Mouse (Mus musculus) embryo, embryonic 11 days (tissue): ENCODE data around the gene Raver2.

ENCODE experiments used
- DNase-seq: peaks from one replicate; pipeline ENCODE4 v3.0.0-alpha.2; 2015

The Raver2 gene

GRCm38 (mm10) chr4:101121002-101121401, 52.2 kb downstream of the Raver2 start:
- no peak for DNase-seq

- no peak for DNase-seq
Measured at GRCm38 (mm10) chr4:101135013-101135412, 66.2 kb downstream of the Raver2 start.

GRCm38 (mm10) chr4:101135909-101136308, 67.1 kb downstream of the Raver2 start:
- no peak for DNase-seq

GRCm38 (mm10) chr4:101137975-101138374, 69.2 kb downstream of the Raver2 start:
- no peak for DNase-seq

GRCm38 (mm10) chr4:101141768-101142167, 73.0 kb downstream of the Raver2 start:
- DNase-seq: no peak

- no peak for DNase-seq
Measured at GRCm38 (mm10) chr4:101143901-101144300, 75.1 kb downstream of the Raver2 start.

- no peak for DNase-seq
Measured at GRCm38 (mm10) chr4:101144361-101144760, 75.6 kb downstream of the Raver2 start.

- no peak for DNase-seq
Measured at GRCm38 (mm10) chr4:101144790-101145189, 76.0 kb downstream of the Raver2 start.

GRCm38 (mm10) chr4:101146047-101146745, 77.4 kb downstream of the Raver2 start:
- peak; percentile 90 for DNase-seq

- DNase-seq: no peak
Measured at GRCm38 (mm10) chr4:101146891-101147655, 78.3 kb downstream of the Raver2 start.

- DNase-seq: no peak
Measured at GRCm38 (mm10) chr4:101155541-101155940, 86.8 kb downstream of the Raver2 start.

GRCm38 (mm10) chr4:101157476-101157875, 88.7 kb downstream of the Raver2 start:
- DNase-seq: no peak

- no peak for DNase-seq
Measured at GRCm38 (mm10) chr4:101158282-101158681, 89.5 kb downstream of the Raver2 start.

GRCm38 (mm10) chr4:101159191-101159764, 90.5 kb downstream of the Raver2 start:
- DNase-seq: no peak

GRCm38 (mm10) chr4:101160821-101161220, 92.0 kb downstream of the Raver2 start:
- DNase-seq: no peak

- no peak for DNase-seq
Measured at GRCm38 (mm10) chr4:101164189-101164588, 95.4 kb downstream of the Raver2 start.

GRCm38 (mm10) chr4:101164673-101165072, 95.9 kb downstream of the Raver2 start:
- no peak for DNase-seq

GRCm38 (mm10) chr4:101165776-101166175, 97.0 kb downstream of the Raver2 start:
- DNase-seq: no peak

GRCm38 (mm10) chr4:101167777-101168176, 99.0 kb downstream of the Raver2 start:
- no peak for DNase-seq

GRCm38 (mm10) chr4:101168189-101168778, 99.5 kb downstream of the Raver2 start:
- peak; percentile 63 for DNase-seq

- DNase-seq: no peak
Measured at GRCm38 (mm10) chr4:101172738-101173137, 104.0 kb downstream of the Raver2 start.

- no peak for DNase-seq
Measured at GRCm38 (mm10) chr4:101174916-101175625, 106.3 kb downstream of the Raver2 start.

- no peak for DNase-seq
Measured at GRCm38 (mm10) chr4:101176123-101176522, 107.3 kb downstream of the Raver2 start.
